Mouse (Mus musculus): Measurements from ENCODE around the gene Tmc3.

GRCm38 (mm10) chr7:83648807-83649206, 64.1 kb downstream of the Tmc3 start:
- TF ChIP-seq CHD2 (IDR thresholded peaks at IDR 0.05; ENCODE audit: low read depth, low read length) = no peak
- TF ChIP-seq ZC3H11A (IDR thresholded peaks at IDR 0.05; ENCODE audit: borderline replicate concordance, low read depth, low read length) = no peak
- no peak for TF ChIP-seq ZNF384 (IDR thresholded peaks at IDR 0.05; ENCODE audit: low read depth, low read length)
- no peak for TF ChIP-seq MAFK (IDR thresholded peaks at IDR 0.05; ENCODE audit: insufficient read depth, low read depth, low read length)
